Mouse (Mus musculus): ENCODE data around the gene Rasl11a.
A peak's percentile ranks its signal among the peaks of the same experiment; 100 is the strongest.

The Rasl11a gene

DNA sequence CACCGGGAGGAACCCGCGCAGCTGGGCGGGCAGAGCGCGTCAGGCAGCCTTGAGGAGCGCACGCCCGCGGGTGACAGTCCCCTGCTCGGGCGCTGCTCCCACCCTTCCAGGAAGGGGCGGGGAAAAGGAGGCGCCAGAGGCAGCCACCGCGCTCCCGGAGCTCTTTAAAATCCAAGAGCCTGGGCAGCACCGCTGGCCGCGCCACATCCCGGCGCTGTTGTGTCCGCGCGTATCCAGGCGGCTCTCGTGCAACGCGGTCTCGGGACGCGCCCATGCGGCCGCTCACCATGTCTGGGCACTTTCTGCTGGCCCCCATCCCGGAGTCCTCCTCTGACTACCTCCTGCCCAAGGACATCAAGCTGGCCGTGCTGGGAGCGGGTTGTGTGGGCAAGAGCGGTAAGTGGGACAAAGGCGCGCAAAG, at the start of gene Rasl11a:
TSS of gene Rasl11a (plus strand) at position 127 of the 421 bp plus-strand sequence.
- DNase-seq (ENCODE audit: low read depth), result peak; percentile 76

DNA sequence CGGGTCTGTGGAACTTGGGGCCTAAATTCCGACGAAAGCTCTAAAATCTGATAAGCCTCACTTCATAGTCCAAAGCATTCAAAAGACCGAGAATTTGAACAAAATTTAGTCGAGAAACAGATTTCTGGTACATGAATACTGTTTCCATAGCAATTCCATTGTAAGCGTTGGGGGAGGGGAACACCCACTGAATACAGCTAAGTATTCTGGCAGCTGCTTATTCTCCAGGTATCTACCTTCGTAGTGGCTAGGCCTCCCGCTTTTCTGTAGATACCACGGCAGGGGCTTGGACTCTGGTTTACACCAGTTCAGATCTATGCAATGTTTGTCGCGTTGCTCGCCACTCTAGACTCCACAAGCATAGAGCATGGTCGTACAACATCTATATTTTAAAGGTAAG, 49.1 kb upstream of the Rasl11a start:
- no peak for DNase-seq (ENCODE audit: low read depth)

DNA sequence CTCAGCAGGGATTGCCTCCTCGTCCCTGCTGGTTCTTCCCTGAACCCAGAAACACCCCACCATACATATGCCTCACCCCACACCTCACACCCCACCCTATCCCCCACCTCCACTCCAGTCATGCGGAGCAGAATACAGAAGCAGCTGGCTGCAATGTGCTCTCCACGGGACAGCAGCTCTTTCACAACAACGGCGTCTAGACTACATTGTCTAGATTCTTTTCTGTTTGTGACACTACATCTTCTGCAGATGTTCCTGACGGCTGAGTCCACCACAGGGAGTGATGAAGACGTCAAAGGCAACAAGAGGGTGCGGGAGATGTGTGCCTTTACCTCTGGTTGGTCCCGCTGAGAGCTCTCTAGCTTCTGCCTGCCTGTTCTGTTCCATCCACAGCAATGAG, 46.8 kb upstream of the Rasl11a start:
- no peak for DNase-seq (ENCODE audit: low read depth)

DNA sequence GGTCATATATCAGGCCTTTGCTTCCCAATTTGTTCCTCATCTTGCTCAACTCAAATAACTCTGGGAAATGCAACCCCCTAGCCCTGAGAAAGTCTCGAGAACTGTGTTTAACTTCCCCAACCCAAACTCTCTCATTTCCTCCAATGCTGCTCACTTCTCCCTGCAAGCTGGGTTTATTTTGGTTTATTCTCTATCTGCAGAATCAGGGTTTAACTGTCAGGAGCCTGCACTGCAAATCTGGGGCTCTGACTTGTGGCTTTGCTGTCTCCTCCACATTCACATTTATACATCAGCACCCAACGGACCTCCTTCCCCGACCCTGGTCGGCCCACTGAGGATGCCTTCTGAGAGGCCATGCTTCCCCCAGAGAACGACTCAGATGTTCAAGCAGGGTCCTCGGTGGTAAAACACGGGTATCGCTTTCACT, 38.9 kb upstream of the Rasl11a start:
- no peak for DNase-seq (ENCODE audit: low read depth)

DNA sequence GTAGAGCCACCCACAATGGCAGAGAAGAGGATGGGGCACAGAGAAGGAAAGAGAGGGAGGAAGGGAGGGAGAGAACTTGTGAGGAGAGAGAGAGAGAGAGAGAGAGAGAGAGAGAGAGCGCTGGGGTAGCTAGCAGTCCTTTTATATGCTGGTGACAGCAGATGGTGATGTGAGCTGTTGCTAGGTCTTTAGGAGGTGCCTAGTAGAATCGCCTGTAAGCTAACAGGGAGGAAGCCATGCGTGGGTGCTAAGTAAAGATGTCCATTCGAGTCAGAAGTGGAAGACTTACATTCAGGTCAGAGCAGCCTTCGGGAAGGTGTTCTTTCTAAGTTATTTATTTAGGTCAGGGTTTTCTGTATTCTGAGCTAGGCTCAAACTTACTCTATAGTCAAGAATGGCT, 34.9 kb upstream of the Rasl11a start:
- DNase-seq (ENCODE audit: low read depth), result no peak

DNA sequence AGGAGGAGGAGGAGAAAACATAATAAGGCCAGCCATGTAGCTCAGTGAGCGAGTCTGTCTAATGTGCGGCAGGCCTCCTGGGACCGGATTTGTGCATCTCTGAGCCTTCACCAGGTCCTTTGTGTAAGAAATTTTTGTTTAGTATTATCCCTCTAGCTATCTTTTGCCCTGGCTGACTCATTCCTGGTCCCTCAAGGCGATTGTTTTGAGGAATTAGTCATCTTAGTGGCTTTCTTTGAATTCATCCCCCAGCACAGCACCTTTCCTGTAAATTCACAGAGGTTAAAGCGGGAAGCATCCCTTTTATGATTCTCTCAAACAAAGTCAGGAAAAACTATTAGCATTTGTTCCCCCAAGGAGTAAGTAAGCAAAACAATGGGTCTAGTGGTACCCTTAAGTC, 32.0 kb upstream of the Rasl11a start:
- no peak for DNase-seq (ENCODE audit: low read depth)

DNA sequence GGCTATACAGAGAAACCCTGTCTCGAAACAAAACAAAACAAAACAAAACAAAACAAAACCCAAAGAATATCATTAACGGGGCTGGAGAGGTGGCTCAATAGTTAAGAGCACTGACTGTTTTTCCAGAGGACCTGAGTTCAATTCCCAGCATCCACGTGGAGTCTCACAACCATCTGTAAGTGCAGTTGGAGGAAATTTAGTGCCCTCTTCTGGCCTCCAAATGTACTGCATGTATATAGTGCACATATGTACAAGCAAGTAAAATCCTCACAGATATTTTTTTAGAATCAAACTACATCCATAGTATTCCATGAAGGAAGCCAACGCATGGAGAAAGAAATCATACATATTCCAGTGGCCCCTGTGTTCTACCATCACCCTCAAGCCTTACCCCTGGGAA, 31.4 kb upstream of the Rasl11a start:
- DNase-seq (ENCODE audit: low read depth), result peak; percentile 40

DNA sequence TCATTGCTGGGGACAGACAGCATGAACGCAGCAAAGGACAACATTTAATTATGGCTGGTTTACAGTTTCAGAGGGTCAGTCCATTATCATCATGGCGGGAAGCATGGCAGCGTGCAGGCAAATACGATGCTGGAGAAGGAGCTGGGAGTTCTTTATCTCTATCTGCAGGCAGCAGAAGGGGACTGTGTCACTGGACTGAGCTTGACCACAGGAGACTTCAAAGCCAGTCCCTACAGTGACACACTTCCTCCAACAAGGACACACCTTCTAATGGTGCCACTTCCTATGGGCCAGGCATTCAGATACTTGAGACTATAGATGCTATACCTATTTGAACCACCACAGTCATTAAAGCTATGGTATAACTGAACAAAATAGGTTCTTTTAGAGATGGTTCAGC, 29.5 kb upstream of the Rasl11a start:
- DNase-seq (ENCODE audit: low read depth), result no peak

DNA sequence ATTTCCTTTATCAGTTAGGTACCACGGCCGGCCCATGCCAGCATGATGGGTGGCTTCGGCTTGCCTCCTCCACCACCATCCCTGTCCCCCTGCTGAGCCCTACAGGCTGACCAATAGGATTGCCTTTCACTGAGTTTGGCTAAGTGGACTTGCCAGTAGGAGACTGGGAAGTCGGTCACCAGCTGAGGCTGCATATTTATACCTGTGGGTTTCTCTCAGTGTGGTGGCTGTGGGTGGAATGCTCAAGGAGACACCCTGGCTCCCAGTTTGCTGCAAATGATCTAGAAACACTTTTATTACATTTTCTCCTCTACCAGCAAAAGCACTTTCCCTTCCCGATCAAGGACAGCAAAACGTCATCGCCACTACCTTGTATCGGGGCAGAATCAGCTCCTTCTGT, 27.3 kb upstream of the Rasl11a start:
- no peak for DNase-seq (ENCODE audit: low read depth)

DNA sequence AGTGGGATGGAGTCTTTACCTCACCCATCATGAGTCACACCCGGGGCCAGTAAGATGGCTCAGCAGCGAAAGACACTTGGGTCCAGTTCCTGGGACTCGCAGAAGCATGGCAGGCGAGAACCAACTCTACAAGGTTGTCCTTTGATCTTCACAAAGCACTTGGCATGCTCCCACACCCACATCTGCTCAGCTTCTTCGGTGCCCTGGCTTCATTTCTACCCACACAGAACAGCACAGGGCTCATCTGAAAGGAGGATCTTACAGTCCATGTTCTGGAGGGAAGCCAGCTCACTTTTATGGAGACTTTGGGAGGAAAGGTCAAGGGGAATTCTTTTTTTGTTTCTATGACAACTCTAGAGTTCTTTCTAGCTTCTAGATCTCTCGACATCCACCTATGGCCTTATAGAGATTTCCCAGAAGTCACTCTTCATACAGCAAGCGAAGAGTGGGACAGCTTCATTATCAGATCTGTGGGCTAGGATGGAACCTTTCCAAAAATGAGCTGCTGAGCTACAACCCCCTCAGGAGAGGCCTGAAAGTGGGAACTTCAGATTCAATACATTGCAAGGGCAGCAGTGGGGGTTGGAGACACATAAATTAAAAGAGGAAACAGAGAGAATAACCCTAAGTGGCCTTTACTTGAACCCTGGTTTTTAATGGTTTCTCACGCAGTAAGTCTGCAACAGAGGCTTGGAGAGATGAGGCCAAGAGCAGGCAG, 25.8 kb upstream of the Rasl11a start:
- no peak for DNase-seq (ENCODE audit: low read depth)

DNA sequence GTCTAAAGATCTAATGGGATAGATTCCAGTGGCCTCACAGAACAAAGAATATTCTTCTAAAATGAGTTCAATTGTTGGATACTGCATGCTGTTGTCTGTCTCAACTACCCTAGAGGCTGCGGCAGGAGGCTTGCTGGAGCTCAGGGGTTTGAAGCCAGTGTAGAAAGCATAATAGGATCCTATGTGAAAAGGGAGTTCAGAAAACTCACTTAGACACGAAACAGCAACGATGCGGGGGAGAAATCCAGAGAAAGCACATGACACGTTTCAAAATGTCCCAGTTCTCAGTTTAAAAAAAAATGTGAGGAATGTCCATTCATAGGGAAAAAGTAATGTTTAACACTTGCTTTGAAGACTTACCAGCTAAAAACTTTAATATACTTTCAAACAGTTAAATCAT, 21.9 kb upstream of the Rasl11a start:
- no peak for DNase-seq (ENCODE audit: low read depth)

DNA sequence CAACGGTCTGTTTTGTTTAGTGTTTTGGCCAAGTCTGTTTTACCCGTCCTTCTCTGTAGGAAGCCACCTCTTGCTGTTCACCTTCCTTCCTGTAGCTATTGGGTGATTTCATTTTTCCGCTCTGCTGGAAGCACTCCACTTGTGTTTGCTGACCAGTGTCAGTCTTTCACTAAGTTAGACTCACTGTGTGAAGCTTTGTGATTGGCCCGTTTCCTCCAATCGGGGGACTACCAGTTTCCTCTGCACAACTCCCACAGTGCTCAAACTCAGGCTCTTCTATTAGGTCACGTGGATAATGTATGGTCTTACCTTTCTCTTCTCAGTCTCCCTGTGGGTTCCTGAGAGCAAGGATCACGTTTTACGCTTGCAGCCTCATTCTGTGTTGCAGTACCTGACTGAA, 15.3 kb upstream of the Rasl11a start:
- DNase-seq (ENCODE audit: low read depth), result peak; percentile 86

DNA sequence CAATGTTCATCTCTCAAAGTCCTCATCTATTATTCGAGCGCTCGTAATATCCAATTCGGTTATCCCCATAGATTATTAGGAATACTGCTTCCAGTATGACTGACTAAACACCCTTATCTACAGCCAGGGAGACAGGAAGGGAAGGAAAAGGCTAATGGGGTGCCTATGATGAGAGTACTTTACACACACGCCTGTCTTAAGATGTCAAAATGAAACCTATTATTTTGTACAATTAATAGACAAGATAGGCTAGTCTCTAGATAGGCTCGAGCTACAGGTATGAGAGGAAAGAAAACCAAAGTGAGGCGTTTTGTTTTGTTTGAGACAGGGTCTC, 12.5 kb upstream of the Rasl11a start:
- DNase-seq (ENCODE audit: low read depth), result no peak

DNA sequence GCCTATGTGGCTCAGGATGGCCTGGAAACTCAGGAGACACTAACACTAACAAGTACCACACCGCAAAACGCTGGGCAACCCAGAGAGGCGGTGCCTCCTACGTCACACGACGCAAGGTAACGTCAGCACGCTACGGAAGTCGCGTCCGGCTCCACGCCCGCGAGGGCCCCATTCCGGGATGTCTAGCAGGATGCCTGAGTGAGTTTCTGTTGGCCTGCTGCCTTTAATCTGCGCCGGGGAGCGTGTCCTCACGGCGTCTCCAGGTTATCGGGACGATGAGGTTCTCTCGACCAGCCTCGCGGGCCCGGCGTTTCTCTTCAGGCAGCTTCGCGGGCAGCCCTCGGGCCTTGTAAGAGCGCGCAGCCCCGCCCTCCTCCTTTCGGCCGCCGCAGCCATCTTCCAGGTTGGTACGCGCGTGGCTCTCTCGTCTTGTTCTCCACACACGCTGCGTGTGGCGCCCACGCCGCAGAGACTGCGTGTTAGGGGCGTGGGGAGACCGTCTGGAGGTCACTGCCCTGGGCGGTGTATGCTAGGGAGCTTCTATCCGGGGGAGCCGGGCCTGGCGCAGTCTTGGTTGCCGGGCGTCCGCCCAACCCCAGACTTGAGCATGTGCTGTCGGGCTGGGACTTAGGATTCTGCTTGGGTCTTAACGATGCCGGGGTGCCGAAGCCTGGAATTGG, 12.0 kb upstream of the Rasl11a start, which contains the start of gene Rpl21:
TSS of gene Rpl21 (plus strand) at position 122 of the 680 bp plus-strand sequence.
- peak; percentile 98 for DNase-seq (ENCODE audit: low read depth)

DNA sequence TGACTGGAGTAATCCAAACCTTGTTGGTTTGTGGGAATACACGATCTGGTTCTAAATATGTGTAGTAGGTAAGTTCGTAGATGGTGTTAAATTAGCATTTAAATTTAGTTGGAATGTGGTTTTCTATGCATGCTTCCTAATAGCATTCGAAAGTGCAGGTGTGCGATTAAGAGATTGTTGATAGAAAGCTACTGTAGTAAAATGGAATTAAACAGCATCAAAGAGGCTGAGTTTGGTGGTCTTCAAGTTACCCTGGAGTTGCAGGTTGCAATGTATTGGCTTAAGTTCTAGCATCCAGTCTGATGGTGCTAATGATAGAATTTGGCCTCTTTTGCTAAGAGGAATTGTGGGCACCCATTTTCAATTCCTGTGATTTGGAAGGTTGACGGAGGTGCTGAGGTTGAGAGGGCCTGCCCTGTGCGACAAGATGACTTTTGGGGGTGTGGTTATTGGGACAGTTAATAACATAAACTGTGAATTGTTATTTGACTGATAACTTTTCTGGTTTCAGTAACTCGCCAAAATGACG, 11.1 kb upstream of the Rasl11a start:
- DNase-seq (ENCODE audit: low read depth), result peak; percentile 34

DNA sequence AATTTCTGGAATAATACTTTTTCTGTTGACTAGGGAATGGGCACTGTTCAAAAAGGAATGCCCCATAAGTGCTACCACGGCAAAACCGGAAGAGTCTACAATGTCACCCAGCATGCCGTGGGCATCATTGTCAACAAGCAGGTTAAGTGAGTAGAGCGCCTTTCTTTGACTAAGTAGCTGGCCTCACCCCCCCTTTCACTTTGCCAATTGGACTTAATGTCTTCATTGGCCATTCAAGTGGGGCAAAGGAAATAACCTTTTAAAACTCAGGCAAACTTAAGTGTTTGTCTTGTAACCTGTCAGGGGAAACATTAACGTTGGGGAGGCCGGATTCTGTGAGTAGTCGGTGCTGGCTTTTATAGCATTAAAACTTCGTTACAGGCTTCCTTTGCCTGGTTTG, 9.9 kb upstream of the Rasl11a start:
- no peak for DNase-seq (ENCODE audit: low read depth)

DNA sequence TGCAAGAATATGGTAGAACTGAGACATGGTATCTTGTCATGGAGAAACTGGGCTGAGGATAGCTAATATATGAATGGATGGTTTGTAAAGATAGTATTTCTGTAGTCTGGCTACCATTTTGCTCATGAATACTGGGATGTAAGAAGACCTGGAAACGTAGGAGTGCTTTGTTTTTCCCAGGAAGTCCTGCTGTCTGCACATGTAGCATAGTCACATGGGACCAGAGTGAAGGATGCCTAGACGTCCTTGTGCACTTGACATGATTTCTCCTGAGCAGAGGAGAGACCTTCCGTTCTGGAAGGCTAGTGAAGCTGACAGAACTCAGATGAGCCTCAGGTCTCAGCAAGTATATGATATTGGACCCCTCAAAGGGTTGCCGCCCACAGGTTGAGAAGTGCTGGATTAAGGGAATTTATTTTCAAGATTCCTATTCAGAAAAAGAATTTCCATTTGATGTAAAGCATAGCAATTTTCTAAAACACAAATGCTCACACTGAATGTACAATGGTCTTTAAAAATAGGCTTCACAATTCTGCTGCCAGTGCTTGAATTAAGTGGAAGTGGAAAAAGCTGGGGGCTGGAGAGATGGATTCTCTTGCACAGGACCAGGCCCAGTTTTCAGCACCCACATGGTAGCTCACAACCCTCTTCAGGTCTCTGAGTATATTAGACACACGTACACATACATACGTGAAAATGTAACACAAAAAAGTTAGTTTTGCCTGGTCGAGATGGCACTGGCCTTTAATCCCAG, 6.7 kb upstream of the Rasl11a start:
- no peak for DNase-seq (ENCODE audit: low read depth)

DNA sequence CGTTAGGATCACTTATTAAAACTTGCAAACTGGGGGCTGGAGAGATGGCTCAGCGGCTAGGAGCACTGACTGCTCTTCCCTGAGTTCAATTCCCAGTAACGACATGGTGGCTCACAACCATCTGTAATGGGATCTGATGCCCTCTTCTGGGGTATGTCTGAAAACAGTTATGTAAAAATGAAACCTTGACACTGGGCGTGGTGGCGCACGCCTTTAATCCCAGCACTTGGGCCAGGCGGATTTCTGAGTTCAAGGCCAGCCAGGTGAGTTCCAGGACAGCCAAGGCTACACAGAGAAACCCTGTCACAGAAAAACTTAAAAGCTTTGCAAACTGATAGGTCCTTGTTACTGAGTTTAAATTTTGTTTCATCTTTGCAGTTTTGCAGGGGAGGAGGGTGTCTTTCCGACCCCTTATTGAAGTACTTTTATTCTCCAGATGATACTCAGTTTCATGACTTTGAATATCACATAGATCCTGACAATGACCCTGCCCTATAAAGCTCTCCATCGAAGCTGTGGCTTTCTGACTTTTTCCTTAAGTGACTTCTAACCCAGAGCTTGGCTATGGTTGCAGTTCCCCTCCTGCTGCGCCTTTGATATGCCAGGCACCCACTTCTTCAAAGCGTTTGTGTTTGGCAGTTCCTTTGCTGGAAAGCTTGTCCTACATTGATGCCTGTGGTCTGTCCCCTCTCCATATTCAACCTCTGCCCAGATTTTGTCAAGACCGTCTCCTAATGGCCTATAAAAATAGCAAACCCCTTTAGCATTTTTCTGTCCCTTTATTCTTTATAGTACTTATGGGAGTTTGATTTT, 5.8 kb upstream of the Rasl11a start:
- no peak for DNase-seq (ENCODE audit: low read depth)

DNA sequence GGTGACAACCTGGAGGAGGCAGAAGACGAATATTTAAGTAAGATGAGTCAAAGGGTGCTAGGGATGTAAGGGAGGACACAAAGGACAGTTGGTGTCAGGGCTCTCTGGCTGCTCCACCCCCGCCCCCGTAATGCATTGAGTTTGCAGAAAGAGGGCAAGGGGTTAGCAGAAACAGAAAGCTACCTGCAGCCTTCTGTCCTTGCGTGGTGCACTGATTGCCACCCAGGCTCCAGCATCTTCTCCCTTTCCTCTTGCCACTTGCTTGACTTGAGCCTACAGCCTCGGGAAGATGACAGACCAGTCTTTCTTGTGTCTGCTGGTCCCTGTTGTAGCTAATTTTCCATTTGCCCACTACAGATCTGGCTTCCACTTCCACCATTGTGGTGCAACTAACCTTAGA, 5.1 kb upstream of the Rasl11a start:
- no peak for DNase-seq (ENCODE audit: low read depth)

DNA sequence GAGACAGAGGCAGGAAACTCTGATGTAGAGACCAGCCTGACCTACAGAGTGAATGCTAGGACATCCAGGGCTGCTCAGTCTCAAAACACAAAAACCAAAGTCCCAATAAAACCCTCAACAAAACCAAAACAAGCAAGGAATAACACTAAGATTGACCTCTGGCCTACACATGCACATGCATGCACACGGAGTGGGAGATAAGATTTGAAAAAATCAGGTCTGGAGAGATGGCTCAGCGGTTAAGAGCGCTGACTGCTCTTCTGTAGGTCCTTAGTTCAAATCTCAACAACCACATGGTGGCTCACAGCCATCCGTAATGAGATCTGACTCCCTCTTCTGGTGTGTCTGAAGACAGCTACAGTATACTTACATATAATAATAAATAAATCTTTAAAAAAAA, 4.4 kb upstream of the Rasl11a start:
- no peak for DNase-seq (ENCODE audit: low read depth)

DNA sequence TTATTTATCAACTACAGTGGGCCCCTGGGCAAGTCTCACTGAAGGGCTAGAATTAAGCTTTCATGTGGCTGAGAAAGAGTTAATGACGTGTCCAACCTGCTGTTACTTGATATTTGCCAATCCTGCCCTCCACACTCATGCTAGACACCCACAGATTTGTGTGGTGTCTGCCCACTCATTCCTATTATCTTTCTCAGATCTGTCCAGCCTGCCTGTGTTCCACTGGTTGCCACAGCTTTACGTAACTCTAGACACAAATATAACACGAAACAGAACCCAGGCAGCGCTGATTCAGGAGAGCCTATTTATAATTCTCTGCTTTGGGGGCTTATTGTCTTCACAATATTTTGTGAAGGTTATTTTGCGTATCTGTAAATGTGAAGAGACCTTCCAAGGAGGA, 3.6 kb upstream of the Rasl11a start:
- no peak for DNase-seq (ENCODE audit: low read depth)

DNA sequence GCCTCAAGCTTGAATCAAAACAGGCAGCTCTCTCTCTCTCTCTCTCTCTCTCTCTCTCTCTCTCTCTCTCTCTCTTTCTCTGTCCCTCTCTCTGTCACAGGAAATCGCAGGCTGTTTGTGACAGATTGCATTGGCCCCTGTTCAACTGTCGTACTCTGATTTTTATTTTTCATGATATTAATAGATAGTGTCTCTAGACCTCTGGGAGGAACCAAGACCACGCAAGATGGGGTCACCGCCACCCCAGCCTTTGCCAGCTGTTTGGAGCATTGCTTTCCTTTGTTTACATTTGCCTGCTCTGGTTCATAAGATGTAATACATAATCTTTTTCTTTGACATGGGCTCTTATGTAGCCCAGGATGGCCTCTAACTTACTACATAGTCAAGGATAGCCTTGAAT, 2.9 kb upstream of the Rasl11a start:
- no peak for DNase-seq (ENCODE audit: low read depth)

Data from induced T-regulatory cell, adult 2 months (primary cell).